Mouse (Mus musculus): ENCODE measurements at regions not wholly inside any gene's neighbourhood (a gene's known extent, or its start where the extent isn't known, plus 50 kb on each side); places are given as distances from the start of the nearest gene placed in this dataset.

DNA sequence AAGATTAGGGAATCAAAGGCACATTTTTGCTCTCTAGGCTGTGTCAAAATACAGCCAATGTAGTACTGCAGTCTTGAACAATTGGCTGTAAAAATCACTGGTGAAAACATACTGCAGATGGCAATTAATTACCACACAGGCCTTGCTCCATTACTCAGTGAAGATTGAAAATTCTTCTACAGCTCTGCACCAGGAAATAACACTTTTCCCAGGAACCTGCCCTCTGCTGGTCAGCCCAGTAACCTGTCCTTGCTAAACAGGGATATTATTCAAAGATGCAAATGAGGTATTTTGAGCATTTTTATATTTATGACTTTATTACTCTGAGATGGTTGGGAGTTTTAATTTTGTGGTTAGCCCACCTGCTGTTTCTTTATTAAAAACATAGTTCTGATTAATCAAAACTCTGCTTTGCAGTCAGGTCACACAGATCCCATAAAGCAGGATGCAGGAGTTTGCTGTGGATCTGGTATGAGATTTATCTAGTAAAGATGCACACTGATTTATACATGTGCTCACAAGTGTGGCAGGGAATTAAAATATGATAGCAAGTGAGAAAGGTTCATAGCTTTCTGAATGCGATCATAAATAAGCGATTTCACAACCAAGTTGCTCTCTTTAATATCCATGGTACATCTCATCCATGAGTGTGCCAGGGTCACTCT, 815.3 kb upstream of the Ghitm start:
- 0 out of 2 replicates have a peak, but pooled peaks have one; percentile 45 for ATAC-seq
- Histone ChIP-seq H3K4me1 (ENCODE audit: control insufficient read depth, insufficient read depth, low read depth, low read length) (no peaks in the 10 kb centered on the region), H3K9ac (ENCODE audit: low read depth, low read length) (no peak overlapping the region), H3K36me3 (ENCODE audit: control insufficient read depth, insufficient read depth, low read length) (no peaks in the 10 kb centered on the region), H3K27me3 (replicated peaks; ENCODE audit: control insufficient read depth, insufficient read depth, low read length) (no peaks in the 10 kb centered on the region), H3K4me3 (ENCODE audit: low read length) (no peak overlapping the region), H3K4me2 (ENCODE audit: low read length) (no peak overlapping the region), H3K9me3 (ENCODE audit: control insufficient read depth, low read length) (no peaks in the 10 kb centered on the region), H3K27ac (ENCODE audit: low read depth, low read length) (no peak overlapping the region)
- 84% methylated on average over 2 of the region's 2 CpGs for WGBS
